Mouse (Mus musculus): ENCODE data around the gene Wfikkn2.

DNA sequence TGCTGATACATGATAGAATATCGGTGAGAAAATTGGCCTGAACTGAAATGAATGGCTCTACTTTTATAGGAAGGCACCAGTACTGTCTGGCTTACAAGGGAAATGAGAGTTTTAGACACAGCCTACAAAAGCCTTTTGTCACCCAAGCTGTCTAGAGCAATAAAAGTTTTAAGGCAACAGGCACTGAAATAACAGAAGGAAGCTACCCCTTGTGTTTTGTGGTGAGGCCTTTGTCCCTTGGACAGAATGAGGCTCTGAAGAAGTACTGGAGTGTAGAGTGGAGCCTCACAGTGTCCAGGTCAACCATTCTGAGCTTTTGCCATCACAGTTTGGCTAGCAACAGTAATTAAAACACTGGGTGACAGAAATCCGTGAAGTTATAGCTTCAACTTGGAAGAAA, 29.6 kb downstream of the Wfikkn2 start:
- no peak for TF ChIP-seq CTCF (conservative IDR thresholded peaks at IDR 0.05; ENCODE audit: insufficient read depth, insufficient read length, low read depth, low read length)
- TF ChIP-seq POLR2A (IDR thresholded peaks at IDR 0.05; ENCODE audit: low read depth, low read length) = no peak

Data from kidney, adult 2 months (tissue).